In genomic region chr1:71752351-71752750, GRCm38 (mm10) we compare ENCODE assay signal across 28 mouse cellular contexts.
DNase-seq lines count a peak whose midpoint lies in the region; ATAC-seq and TF ChIP-seq lines count a peak whose summit lies in the region.
"Had no signal": no experiment of that assay in that cellular context is flagged by ENCODE, and none has a peak within 500 bp of the region (broad histone marks: within the 10 kb centered on the region; RNA-seq: fewer than 3 reads in every experiment).

No protein-coding gene starts in this region.

- no peak overlapping the region for H3K27ac ChIP-seq in forebrain, postnatal 0 days (ENCODE audit: low read depth, low read length)
- H3K27ac ChIP-seq: embryonic facial prominence, embryonic 12.5 days; embryonic facial prominence, embryonic 15.5 days; forebrain, embryonic 10.5 days; forebrain, embryonic 13.5 days; hindbrain, embryonic 14.5 days; hindbrain, postnatal 0 days had no signal

- no peaks in the 10 kb centered on the region for H3K27me3 ChIP-seq in forebrain, postnatal 0 days (ENCODE audit: insufficient read depth, low read length)
- H3K27me3 ChIP-seq: embryonic facial prominence, embryonic 12.5 days; embryonic facial prominence, embryonic 15.5 days; forebrain, embryonic 13.5 days; Patski had no signal

- no peak for ATAC-seq in forebrain, postnatal 0 days
- ATAC-seq: CD4-positive, CD25-positive, alpha-beta regulatory T cell, adult 4 months; forebrain, embryonic 13.5 days; forebrain, embryonic 16.5 days; hindbrain, postnatal 0 days; inflammation-experienced regulatory T-cells, adult 6 months; intestine, embryonic 16.5 days; Patski had no signal

- H3K9ac ChIP-seq in forebrain, postnatal 0 days: no peak overlapping the region
- H3K9ac ChIP-seq: embryonic facial prominence, embryonic 12.5 days; embryonic facial prominence, embryonic 15.5 days; forebrain, embryonic 13.5 days; hindbrain, embryonic 14.5 days had no signal

- DNase-seq in 3T3-L1 (ENCODE audit: low read depth, low spot score): peak; percentile 92
- peak; percentile 46 for DNase-seq in Muller cell, postnatal 12 days (ENCODE audit: inconsistent ontology term)
- DNase-seq in fibroblast of lung, adult 2 months (ENCODE audit: low read depth): peak; percentile 78
- DNase-seq in right cerebral cortex, postnatal 36 days (ENCODE audit: low spot score in 2 of 2): no peak
- no peak for DNase-seq in urinary bladder, postnatal 4 days (ENCODE audit: low spot score in 2 of 2)
- no peak for DNase-seq in forebrain, postnatal 0 days
- DNase-seq: adrenal gland, postnatal 10 days; adrenal gland, postnatal 36 days; B cell, adult 2 months; cerebellum, adult 18-20 months; cerebellum, adult 9-11 months; cerebellum, postnatal 25 days; gastrocnemius, postnatal 25 days; heart, adult 18-20 months; kidney, adult 18-20 months had no signal

- no peaks in the 10 kb centered on the region for H3K9me3 ChIP-seq in forebrain, postnatal 0 days (ENCODE audit: low read length)
- H3K9me3 ChIP-seq: embryonic facial prominence, embryonic 12.5 days had no signal

- H3K4me1 ChIP-seq in forebrain, postnatal 0 days (ENCODE audit: insufficient read depth): no peaks in the 10 kb centered on the region
- H3K4me1 ChIP-seq: embryonic facial prominence, embryonic 12.5 days; embryonic facial prominence, embryonic 15.5 days; forebrain, embryonic 10.5 days; forebrain, embryonic 13.5 days had no signal

- no peak overlapping the region for H3K4me3 ChIP-seq in forebrain, postnatal 0 days (ENCODE audit: low read depth, low read length)
- H3K4me3 ChIP-seq: embryonic facial prominence, embryonic 12.5 days; embryonic facial prominence, embryonic 15.5 days; erythroblast, embryonic 14.5 days; forebrain, embryonic 10.5 days; forebrain, embryonic 13.5 days had no signal

- no peaks in the 10 kb centered on the region for H3K36me3 ChIP-seq in forebrain, postnatal 0 days (ENCODE audit: insufficient read depth)
- H3K36me3 ChIP-seq: embryonic facial prominence, embryonic 12.5 days; embryonic facial prominence, embryonic 15.5 days; forebrain, embryonic 10.5 days had no signal

- H3K4me2 ChIP-seq in forebrain, postnatal 0 days (ENCODE audit: low read depth): no peak overlapping the region
- H3K4me2 ChIP-seq: embryonic facial prominence, embryonic 12.5 days; embryonic facial prominence, embryonic 15.5 days; forebrain, embryonic 13.5 days; heart, embryonic 11.5 days; hindbrain, embryonic 14.5 days had no signal

- 95% methylated on average over 1 of the region's 1 CpGs for WGBS in forebrain, postnatal 0 days

- TF ChIP-seq CTCF in forebrain, postnatal 0 days (IDR thresholded peaks at IDR 0.05; ENCODE audit: low read depth): no peak

Comparison
In these comparisons a context has a peak if more than half of its experiments do, and no peak if none do; other contexts are left out.
1. DNase-seq: peak in 3T3-L1 (single experiment), Muller cell, postnatal 12 days (single experiment) and fibroblast of lung, adult 2 months (single experiment); none in right cerebral cortex, postnatal 36 days (0 of 2), urinary bladder, postnatal 4 days (0 of 2) and forebrain, postnatal 0 days (single experiment).